Mouse (Mus musculus): ENCODE measurements around the gene Aurkb. TPM values are rescaled to one million over a fixed set of nuclear protein-coding genes. Genes with fewer than 3 reads are reported as not detected.

Gene Aurkb
- total and polyA plus RNA-seq, 3 experiments, result 120 to 170 (median 159) TPM

GRCm38 (mm10) chr11:69077316-69077715, 31.9 kb downstream of the Aurkb start:
- no peaks in the 10 kb centered on the region; a peak in 1 of 4 replicates for H3K27me3 ChIP-seq (ENCODE audit: control insufficient read depth in 1 of 2, insufficient read depth in 2 of 2, low read length in 2 of 2)
- H3K4me1 ChIP-seq (ENCODE audit: control insufficient read depth in 1 of 2, insufficient read depth in 2 of 2, low read length in 2 of 2), result peaks cover 0 to 12% of the 10 kb centered on the region in 2 experiments; a peak in 3 of 4 replicates
- H3K9ac ChIP-seq (ENCODE audit: control insufficient read depth, low read depth, low read length, poor library complexity, severe bottlenecking), result no peak overlapping the region
- H3K4me3 ChIP-seq (ENCODE audit: control insufficient read depth in 1 of 2, insufficient read depth in 1 of 2, low read depth in 2 of 2, low read length in 2 of 2), result no peak overlapping the region
- peaks cover 0 to 3% of the 10 kb centered on the region in 2 experiments; a peak in 1 of 4 replicates for H3K36me3 ChIP-seq (ENCODE audit: control insufficient read depth in 1 of 2, insufficient read depth in 2 of 2, low read length in 2 of 2)
- H3K9me3 ChIP-seq (replicated peaks; ENCODE audit: insufficient read depth, low read length), result no peaks in the 10 kb centered on the region
- DNase-seq (ENCODE audit: low read depth, low spot score), result no peak
- H3K27ac ChIP-seq (ENCODE audit: control insufficient read depth, low read depth, low read length), result no peak overlapping the region
- TF ChIP-seq NRF1 (IDR thresholded peaks at IDR 0.05; ENCODE audit: insufficient read depth, low read depth, low read length, poor library complexity, severe bottlenecking), result no peak
- no peak for TF ChIP-seq GABPA (IDR thresholded peaks at IDR 0.05; ENCODE audit: low read depth, low read length)
- no peak for TF ChIP-seq SMC3 (IDR thresholded peaks at IDR 0.05; ENCODE audit: low read depth, low read length)
- TF ChIP-seq MXI1 (IDR thresholded peaks at IDR 0.05; ENCODE audit: low read depth, low read length), result no peak
- TF ChIP-seq MAZ (IDR thresholded peaks at IDR 0.05; ENCODE audit: low read depth, low read length), result no peak
- no peak for TF ChIP-seq EP300 (IDR thresholded peaks at IDR 0.05; ENCODE audit: low read depth in 1 of 2, low read length in 2 of 2)
- TF ChIP-seq ZNF384 (IDR thresholded peaks at IDR 0.05; ENCODE audit: low read depth, low read length), result no peak
- TF ChIP-seq E2F4 (IDR thresholded peaks at IDR 0.05; ENCODE audit: borderline replicate concordance, low read depth, low read length), result no peak
- TF ChIP-seq MYC (IDR thresholded peaks at IDR 0.05; ENCODE audit: low read depth, low read length), result no peak
- no peak for TF ChIP-seq CHD2 (IDR thresholded peaks at IDR 0.05; ENCODE audit: low read length)
- no peak for TF ChIP-seq GATA1 (IDR thresholded peaks at IDR 0.05; ENCODE audit: low read depth, low read length)
- TF ChIP-seq MAFK (IDR thresholded peaks at IDR 0.05; ENCODE audit: borderline replicate concordance, low read depth, low read length), result no peak
- TF ChIP-seq TBP (IDR thresholded peaks at IDR 0.05; ENCODE audit: low read depth, low read length), result no peak
- TF ChIP-seq SIN3A (IDR thresholded peaks at IDR 0.05; ENCODE audit: low read length), result no peak
- H3K79me2 ChIP-seq (ENCODE audit: control insufficient read depth, insufficient read depth, low read length, poor library complexity), result no peaks in the 10 kb centered on the region

GRCm38 (mm10) chr11:69078041-69078440, 32.6 kb downstream of the Aurkb start:
- Histone ChIP-seq H3K27ac (ENCODE audit: control insufficient read depth, low read depth, low read length) (no peak overlapping the region), H3K9ac (ENCODE audit: control insufficient read depth, low read depth, low read length, poor library complexity, severe bottlenecking) (no peak overlapping the region), H3K9me3 (replicated peaks; ENCODE audit: insufficient read depth, low read length) (no peaks in the 10 kb centered on the region), H3K4me1 (ENCODE audit: control insufficient read depth in 1 of 2, insufficient read depth in 2 of 2, low read length in 2 of 2) (peaks cover 0 to 12% of the 10 kb centered on the region in 2 experiments; a peak in 3 of 4 replicates), H3K4me3 (ENCODE audit: control insufficient read depth in 1 of 2, insufficient read depth in 1 of 2, low read depth in 2 of 2, low read length in 2 of 2) (no peak overlapping the region), H3K36me3 (ENCODE audit: control insufficient read depth in 1 of 2, insufficient read depth in 2 of 2, low read length in 2 of 2) (peaks cover 0 to 3% of the 10 kb centered on the region in 2 experiments; a peak in 1 of 4 replicates), H3K27me3 (ENCODE audit: control insufficient read depth in 1 of 2, insufficient read depth in 2 of 2, low read length in 2 of 2) (no peaks in the 10 kb centered on the region; a peak in 2 of 4 replicates), H3K79me2 (ENCODE audit: control insufficient read depth, insufficient read depth, low read length, poor library complexity) (no peaks in the 10 kb centered on the region)
- DNase-seq (ENCODE audit: low read depth, low spot score), result no peak
- TF ChIP-seq CHD2 (IDR thresholded peaks at IDR 0.05; ENCODE audit: low read length) (no peak), ZKSCAN1 (IDR thresholded peaks at IDR 0.05; ENCODE audit: low read depth, low read length) (no peak), MEF2A (IDR thresholded peaks at IDR 0.05; ENCODE audit: extremely low read depth, insufficient replicate concordance, low read depth, low read length, poor library complexity, severe bottlenecking) (no peak)

Data from MEL (cell line).